Mouse (Mus musculus): Measurements from ENCODE around the gene Nabp1.
"Not testable (repeated sequence)": the region's sequence is repeated elsewhere in the genome, so short reads cannot be mapped to it uniquely, and the experiment has no call there.

The Nabp1 gene

GRCm38 (mm10) chr1:51480386-51480785 lies 2.2 kb upstream of the Nabp1 start:
- DNase-seq, result no peak

GRCm38 (mm10) chr1:51479691-51480090 lies 1.5 kb upstream of the Nabp1 start:
- no peak for DNase-seq

GRCm38 (mm10) chr1:51479027-51479329 lies 753 bp upstream of the Nabp1 start:
- DNase-seq, result no peak

DNA sequence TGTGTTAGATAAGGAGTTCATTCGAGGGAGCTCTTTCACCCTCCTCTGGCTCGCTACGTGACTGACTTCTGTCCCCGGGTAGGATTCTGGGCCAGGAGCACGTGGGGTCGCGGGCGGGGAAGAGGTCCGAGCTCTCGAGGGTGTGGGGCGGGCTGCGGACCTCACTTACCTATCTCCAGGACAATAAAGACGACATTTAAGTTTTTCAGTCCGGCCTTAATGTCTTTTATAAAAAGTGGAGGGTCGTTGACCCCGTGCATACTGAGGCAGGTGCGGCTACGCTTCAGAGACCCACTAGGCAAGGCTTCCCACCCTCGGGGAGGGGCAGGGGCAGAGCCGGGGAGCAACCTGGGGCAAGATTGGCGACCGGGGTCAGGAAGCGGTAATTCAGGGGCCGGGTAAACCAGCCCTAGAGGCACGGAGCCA lies 556 bp downstream of the Nabp1 start:
- DNase-seq, result peak; percentile 42

GRCm38 (mm10) chr1:51476405-51476804 lies 1.8 kb downstream of the Nabp1 start:
- DNase-seq, result no peak

DNA sequence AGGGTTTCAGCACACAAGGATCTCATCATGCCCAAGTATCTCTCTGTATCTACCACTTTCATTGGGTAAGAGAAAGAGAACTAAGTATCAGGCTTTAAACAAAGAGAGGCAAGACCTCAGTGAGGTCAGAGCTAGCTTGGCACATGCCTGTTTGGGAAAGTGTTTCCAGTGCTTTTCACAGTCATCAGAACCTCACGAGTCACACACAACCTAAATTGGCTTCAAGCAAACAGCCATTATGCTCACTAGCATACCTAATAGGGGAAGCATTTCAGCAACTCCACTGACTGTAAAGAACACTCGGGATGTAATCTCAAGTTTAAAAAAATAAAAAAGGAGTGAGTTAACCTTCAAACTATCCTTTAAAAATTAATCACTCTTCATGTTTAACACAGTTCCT lies 10.1 kb downstream of the Nabp1 start:
- no peak for DNase-seq

GRCm38 (mm10) chr1:51467181-51467580 lies 11.0 kb downstream of the Nabp1 start:
- no peak for DNase-seq

DNA sequence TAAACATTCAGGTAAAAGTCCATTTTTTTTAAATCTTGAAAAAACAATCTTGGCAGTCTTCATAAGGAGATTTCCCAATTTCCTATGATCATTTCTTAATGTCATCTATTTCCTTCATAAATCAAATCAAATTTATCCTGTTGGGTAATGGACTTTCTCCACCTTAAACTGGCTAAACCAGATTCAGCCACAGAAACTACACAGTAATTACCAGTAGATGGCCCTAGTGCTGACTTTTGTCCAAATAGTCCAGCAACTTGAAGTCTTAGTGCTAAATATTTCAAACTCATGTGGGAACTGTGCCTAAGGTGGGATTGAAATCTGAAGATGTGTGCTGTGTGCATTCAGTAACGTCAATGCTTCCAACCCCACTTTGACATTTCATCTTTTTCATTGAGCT lies 11.8 kb downstream of the Nabp1 start:
- DNase-seq, result no peak

GRCm38 (mm10) chr1:51465285-51465684 lies 12.9 kb downstream of the Nabp1 start:
- DNase-seq, result no peak

GRCm38 (mm10) chr1:51463038-51463437 lies 15.2 kb downstream of the Nabp1 start:
- no peak for DNase-seq

DNA sequence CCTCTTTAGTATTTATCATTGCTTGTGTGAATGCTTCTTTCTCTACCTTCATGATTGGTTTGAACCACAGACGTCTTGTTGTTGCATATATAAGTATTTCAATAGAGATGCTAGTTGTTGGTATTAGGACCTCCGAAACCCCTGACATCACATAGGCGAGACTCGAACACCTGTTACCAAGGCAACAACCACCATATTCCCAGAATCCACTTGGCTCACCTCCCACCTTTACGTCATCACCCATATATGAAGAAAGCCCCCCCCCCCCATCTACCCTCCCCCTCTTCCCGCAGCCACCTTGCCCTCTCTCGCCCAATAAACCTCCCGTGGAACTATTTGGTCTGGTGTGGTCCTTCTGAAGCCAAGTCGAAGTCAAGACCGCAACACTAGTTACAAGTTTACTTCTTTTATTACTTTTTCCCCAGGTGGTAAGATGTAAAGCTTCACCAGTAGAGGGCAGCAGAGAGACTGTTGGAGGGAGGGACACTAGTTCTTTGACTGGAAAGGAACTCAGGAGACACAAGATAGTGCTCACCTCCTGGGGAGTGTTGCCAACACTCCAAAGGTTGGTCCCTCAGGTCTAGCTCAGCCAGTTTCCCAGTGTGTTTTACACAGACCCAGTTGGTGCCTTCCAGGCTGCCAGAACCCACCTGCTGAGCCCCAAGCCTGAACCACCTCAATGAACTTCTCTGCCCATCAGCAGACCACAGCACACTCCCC lies 19.3 kb downstream of the Nabp1 start:
- DNase-seq, result peak; percentile 72

- no peak for DNase-seq
These were observed 20.1 kb downstream of the Nabp1 start for GRCm38 (mm10) chr1:51458089-51458488.

DNA sequence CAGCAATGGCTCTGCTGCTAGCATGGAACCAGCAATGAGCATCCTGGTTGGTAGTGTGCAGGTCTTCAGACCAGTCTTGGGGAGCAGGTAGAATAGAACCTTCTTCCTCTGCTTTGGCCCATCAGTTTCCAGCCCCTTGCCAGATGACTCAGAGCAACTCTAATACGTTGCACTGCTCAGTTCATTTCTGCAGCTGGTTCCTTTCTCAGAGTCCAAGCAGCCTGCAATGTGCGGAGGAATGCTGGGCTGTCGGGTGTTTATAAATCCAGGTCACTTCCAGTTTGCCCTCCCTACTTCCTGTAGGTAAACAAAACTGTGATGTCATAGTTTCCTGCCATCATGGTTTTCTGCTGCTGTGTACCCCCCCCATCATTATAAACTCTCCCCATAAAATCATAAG lies 21.0 kb downstream of the Nabp1 start:
- DNase-seq, result no peak

DNA sequence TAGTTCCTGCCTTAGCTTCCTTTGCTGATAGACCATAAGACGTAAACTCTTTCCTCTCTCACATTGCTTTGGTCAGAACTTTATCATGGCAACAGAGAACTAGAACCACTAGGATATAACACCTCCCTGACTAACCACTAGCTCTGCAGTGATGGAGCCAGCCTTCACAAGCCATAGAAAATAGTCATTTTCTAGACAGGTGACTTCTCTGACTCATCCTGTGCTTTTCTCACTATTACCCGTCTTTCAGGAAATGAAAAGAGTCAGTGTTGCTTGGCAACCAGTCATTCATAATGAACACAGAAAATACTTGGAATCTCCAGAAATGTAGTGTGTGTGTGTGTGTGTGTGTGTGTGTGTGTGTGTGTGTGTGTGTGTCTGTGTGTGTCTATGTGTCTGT lies 29.4 kb downstream of the Nabp1 start:
- no peak for DNase-seq

GRCm38 (mm10) chr1:51445854-51446460 lies 32.3 kb downstream of the Nabp1 start:
- DNase-seq, result no peak

GRCm38 (mm10) chr1:51445161-51445853 lies 32.9 kb downstream of the Nabp1 start:
- DNase-seq, result no peak

DNA sequence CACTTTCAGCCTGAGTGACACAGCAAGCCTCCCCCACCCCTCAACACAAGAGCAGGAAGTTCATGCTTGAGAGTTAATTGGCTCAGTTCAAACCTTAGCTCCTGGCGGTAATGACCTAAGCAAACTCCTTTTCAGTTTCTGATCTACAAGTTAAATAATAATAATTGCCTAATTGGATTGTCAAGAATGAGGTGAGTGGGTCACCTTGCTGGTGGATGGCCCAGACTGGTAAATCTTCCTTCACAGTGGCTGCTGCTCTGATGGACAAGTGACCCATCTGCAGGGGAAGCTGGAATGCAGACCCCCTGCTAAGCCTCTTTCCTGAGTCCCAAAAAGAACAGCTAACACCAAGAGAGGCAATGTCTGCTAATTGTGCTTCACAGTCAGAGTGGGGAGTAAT lies 48.5 kb downstream of the Nabp1 start:
- no peak for DNase-seq

DNA sequence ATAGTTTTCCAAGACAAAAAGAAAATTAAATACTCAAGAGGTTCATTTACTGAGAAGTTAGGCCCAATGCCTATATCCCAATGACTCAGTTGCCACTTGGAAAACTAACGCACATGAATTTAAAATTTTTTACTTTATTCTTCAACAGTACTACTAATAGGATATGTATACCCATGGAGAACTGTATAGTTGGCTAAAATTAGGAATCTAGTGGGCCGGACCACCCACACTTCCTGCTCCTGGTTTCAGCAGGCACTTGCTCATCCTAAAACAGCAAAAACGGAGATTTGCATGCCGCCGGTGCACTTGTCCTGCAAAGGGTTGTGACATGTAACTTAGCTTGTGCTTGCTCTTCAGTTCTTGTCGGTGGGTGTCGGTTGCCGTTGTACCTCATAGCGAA lies 51.9 kb downstream of the Nabp1 start:
- DNase-seq, result no peak

DNA sequence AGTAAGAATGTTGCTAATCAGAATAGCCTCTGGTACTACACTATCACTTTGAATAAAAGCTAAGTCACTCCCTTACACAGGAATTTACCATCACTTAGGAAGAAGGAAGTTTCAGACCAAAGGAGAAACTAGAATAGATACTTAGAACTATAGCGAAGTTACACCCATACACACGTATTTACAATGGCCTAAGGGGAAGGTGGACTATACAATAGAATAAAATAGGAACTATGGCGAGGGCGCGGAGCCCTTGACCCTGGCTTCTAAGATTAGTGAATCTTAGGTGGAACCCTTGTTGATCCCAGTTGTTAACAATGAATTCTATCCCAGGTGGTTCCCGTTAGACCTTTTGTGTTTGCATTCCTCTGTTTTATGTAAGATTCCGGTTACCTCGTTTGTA lies 57.2 kb downstream of the Nabp1 start:
- not testable (repeated sequence) for DNase-seq

- DNase-seq, result no peak
These were observed 59.5 kb downstream of the Nabp1 start for GRCm38 (mm10) chr1:51418753-51419152.
